Comparison of ENCODE assay signal across 12 mouse cellular contexts in the genomic region with DNA sequence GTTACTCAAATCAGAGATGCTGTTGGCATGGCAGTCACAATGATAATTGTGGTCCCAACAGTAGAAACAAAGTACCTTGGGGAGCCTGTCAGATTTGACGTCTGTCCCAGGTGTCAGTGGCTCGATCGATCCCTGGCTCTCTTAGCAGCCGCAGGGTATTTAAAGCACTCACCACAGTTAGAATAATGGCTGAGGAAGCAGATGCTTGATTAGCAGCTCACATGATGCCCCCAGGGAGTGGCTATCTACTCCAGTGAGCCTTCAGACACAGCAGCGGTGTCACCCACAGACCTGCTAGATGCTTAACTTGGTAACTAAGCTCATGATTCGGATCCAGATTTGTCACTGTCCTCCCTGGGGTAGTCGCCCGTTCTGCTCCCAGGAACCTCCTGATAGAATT. TPM values are rescaled to one million over a fixed set of nuclear protein-coding genes. Genes with fewer than 3 reads are reported as not detected.
DNase-seq lines count a peak whose midpoint lies in the region; ATAC-seq and TF ChIP-seq lines count a peak whose summit lies in the region.
"Had no signal": no experiment of that assay in that cellular context is flagged by ENCODE, and none has a peak within 500 bp of the region (broad histone marks: within the 10 kb centered on the region; RNA-seq: fewer than 3 reads in every experiment).

No protein-coding gene starts in this region.

- peaks cover 9% of the 10 kb centered on the region for H3K4me1 ChIP-seq in liver, embryonic 11.5 days (replicated peaks; ENCODE audit: control insufficient read depth, insufficient read depth, low read length)
- peaks cover 10% of the 10 kb centered on the region; the same call in 1 of the 2 replicates for H3K4me1 ChIP-seq in liver, postnatal 0 days (ENCODE audit: insufficient read depth)
- peaks cover 12 to 60% of the 10 kb centered on the region in 2 experiments for H3K4me1 ChIP-seq in CH12.LX (ENCODE audit: control insufficient read depth in 1 of 2, insufficient read depth in 2 of 2)
- H3K4me1 ChIP-seq in embryonic facial prominence, embryonic 10.5 days = no peaks in the 10 kb centered on the region
- H3K4me1 ChIP-seq: limb, embryonic 15.5 days had no signal

- TF ChIP-seq CTCF in liver, postnatal 0 days (IDR thresholded peaks at IDR 0.05; ENCODE audit: low read depth) = no peak
- no peak for TF ChIP-seq CTCF in CH12.LX (conservative IDR thresholded peaks at IDR 0.05 in 1 of 2, IDR thresholded peaks at IDR 0.05 in 1 of 2; ENCODE audit: low read depth in 2 of 2, low read length in 2 of 2)

- TF ChIP-seq EP300 in liver, postnatal 0 days (IDR thresholded peaks at IDR 0.05; ENCODE audit: low read depth) = no peak
- TF ChIP-seq EP300 in CH12.LX (IDR thresholded peaks at IDR 0.05; ENCODE audit: low read length) = peak; percentile 71

- H3K4me3 ChIP-seq in liver, embryonic 11.5 days (ENCODE audit: low read depth, low read length) = no peak overlapping the region
- H3K4me3 ChIP-seq in liver, postnatal 0 days (ENCODE audit: low read depth, low read length) = no peak overlapping the region
- no peak overlapping the region for H3K4me3 ChIP-seq in CH12.LX (replicated peaks in 1 of 3; ENCODE audit: low read depth in 2 of 3, low read length in 2 of 3, poor library complexity in 1 of 3)
- H3K4me3 ChIP-seq in embryonic facial prominence, embryonic 10.5 days = no peak overlapping the region
- H3K4me3 ChIP-seq: limb, embryonic 15.5 days had no signal

- WGBS in liver, embryonic 11.5 days = 34% methylated on average over 8 of the region's 8 CpGs
- WGBS in liver, postnatal 0 days (ENCODE audit: insufficient replicate concordance) = 37% methylated on average over 8 of the region's 8 CpGs
- WGBS in embryonic facial prominence, embryonic 10.5 days = 42% methylated on average over 8 of the region's 8 CpGs

- no peak for TF ChIP-seq RAD21 in CH12.LX (IDR thresholded peaks at IDR 0.05; ENCODE audit: low read depth, low read length)

- dilution Hi-C loops in CH12.LX (cut with MboI; ENCODE audit: extremely low pct_ligation_motif_present, extremely low pct_unique_long_range_greater_than_20kb, low sequenced_read_pairs) = no loop called here

- no peak for TF ChIP-seq POLR2A in CH12.LX (IDR thresholded peaks at IDR 0.05; ENCODE audit: low read depth, low read length)

- DNase-seq in liver, embryonic 11.5 days (ENCODE audit: low spot score) = no peak
- no peak for DNase-seq in liver, postnatal 0 days
- peak; percentile 86 for DNase-seq in CH12.LX (ENCODE audit: extremely low read depth)
- peak; percentile 10 for DNase-seq in embryonic facial prominence, embryonic 10.5 days (ENCODE audit: low spot score)
- peak; percentile 19 for DNase-seq in retina, postnatal 1 day
- no peak for DNase-seq in thymus, postnatal 14 days
- DNase-seq in cerebellum, adult 11-12 months = no peak
- DNase-seq: adrenal gland, postnatal 14 days; heart, adult 18-20 months; heart, postnatal 14 days; kidney, adult 8-10 months had no signal

- H3K4me2 ChIP-seq in liver, embryonic 11.5 days = peak overlapping the region; percentile 20; the same call in 1 of the 2 replicates
- no peak overlapping the region for H3K4me2 ChIP-seq in liver, postnatal 0 days (ENCODE audit: low read depth, low read length)
- H3K4me2 ChIP-seq in CH12.LX (ENCODE audit: insufficient read depth, low read depth, poor library complexity, severe bottlenecking) = no peak overlapping the region
- H3K4me2 ChIP-seq: limb, embryonic 15.5 days had no signal

- no peaks in the 10 kb centered on the region for H3K36me3 ChIP-seq in liver, embryonic 11.5 days (ENCODE audit: control insufficient read depth, insufficient read depth, low read length)
- no peaks in the 10 kb centered on the region for H3K36me3 ChIP-seq in liver, postnatal 0 days (replicated peaks; ENCODE audit: insufficient read depth, low read length)
- H3K36me3 ChIP-seq in CH12.LX (replicated peaks in 1 of 2; ENCODE audit: control insufficient read depth in 1 of 2, insufficient read depth in 1 of 2, low read length in 1 of 2) = no peaks in the 10 kb centered on the region
- no peaks in the 10 kb centered on the region for H3K36me3 ChIP-seq in embryonic facial prominence, embryonic 10.5 days (replicated peaks)
- H3K36me3 ChIP-seq: limb, embryonic 15.5 days had no signal

- no peaks in the 10 kb centered on the region for H3K27me3 ChIP-seq in liver, embryonic 11.5 days (replicated peaks; ENCODE audit: control insufficient read depth, insufficient read depth, low read length)
- no peaks in the 10 kb centered on the region for H3K27me3 ChIP-seq in liver, postnatal 0 days (ENCODE audit: insufficient read depth, low read length)
- H3K27me3 ChIP-seq in CH12.LX (replicated peaks) = no peaks in the 10 kb centered on the region
- H3K27me3 ChIP-seq in embryonic facial prominence, embryonic 10.5 days (replicated peaks; ENCODE audit: low read depth, poor library complexity, severe bottlenecking) = no peaks in the 10 kb centered on the region
- H3K27me3 ChIP-seq: limb, embryonic 15.5 days had no signal

- in situ Hi-C loops in CH12.LX (cut with MboI; ENCODE audit: low pct_ligation_motif_present, low pct_unique_long_range_greater_than_20kb, low sequenced_read_pairs) = no loop called here

- H3K27ac ChIP-seq in liver, embryonic 11.5 days (ENCODE audit: low read depth, low read length) = no peak overlapping the region
- no peak overlapping the region for H3K27ac ChIP-seq in liver, postnatal 0 days (ENCODE audit: low read depth)
- H3K27ac ChIP-seq in CH12.LX (ENCODE audit: insufficient read depth, low read depth) = no peak overlapping the region
- H3K27ac ChIP-seq in embryonic facial prominence, embryonic 10.5 days (replicated peaks) = no peak overlapping the region
- H3K27ac ChIP-seq: limb, embryonic 15.5 days had no signal

- no peak for ATAC-seq in liver, embryonic 11.5 days (replicated peaks; ENCODE audit: low FRiP score)
- no peak for ATAC-seq in liver, postnatal 0 days

- H3K9me3 ChIP-seq in liver, embryonic 11.5 days (ENCODE audit: control insufficient read depth, low read length) = no peaks in the 10 kb centered on the region
- H3K9me3 ChIP-seq in liver, postnatal 0 days (ENCODE audit: low read length) = no peaks in the 10 kb centered on the region
- no peaks in the 10 kb centered on the region for H3K9me3 ChIP-seq in CH12.LX (replicated peaks; ENCODE audit: low read length)
- H3K9me3 ChIP-seq in embryonic facial prominence, embryonic 10.5 days = no peaks in the 10 kb centered on the region
- H3K9me3 ChIP-seq: limb, embryonic 15.5 days had no signal

- no peak overlapping the region for H3K9ac ChIP-seq in liver, embryonic 11.5 days (ENCODE audit: low read depth, low read length)
- no peak overlapping the region for H3K9ac ChIP-seq in liver, postnatal 0 days (replicated peaks)
- H3K9ac ChIP-seq in CH12.LX (ENCODE audit: insufficient read depth, low read depth) = no peak overlapping the region
- H3K9ac ChIP-seq: limb, embryonic 15.5 days had no signal

- H3K79me2 ChIP-seq in CH12.LX (replicated peaks; ENCODE audit: control insufficient read depth, extremely low read depth, insufficient read depth, poor library complexity, severe bottlenecking) = no peaks in the 10 kb centered on the region

TF ChIP-seq in CH12.LX, 34 proteins besides CTCF, POLR2A, EP300 and RAD21 (continues in another document):
- TF ChIP-seq SIN3A (IDR thresholded peaks at IDR 0.05; ENCODE audit: low read length) (peak; percentile 51; the same call in 1 of the 2 replicates), MEF2A (IDR thresholded peaks at IDR 0.05; ENCODE audit: borderline replicate concordance, low read depth, low read length) (peak; percentile 48; the same call in 1 of the 2 replicates), TCF12 (IDR thresholded peaks at IDR 0.05; ENCODE audit: low read depth, low read length) (peak; percentile 55; the same call in 1 of the 2 replicates), UBTF (IDR thresholded peaks at IDR 0.05; ENCODE audit: low read depth, low read length) (no peak), MAX (IDR thresholded peaks at IDR 0.05; ENCODE audit: low read length) (0 out of 2 replicates have a peak, but pooled peaks have one; percentile 21), ETS1 (conservative IDR thresholded peaks at IDR 0.05; ENCODE audit: low read depth, low read length) (peak; percentile 71), E2F4 (IDR thresholded peaks at IDR 0.05; ENCODE audit: insufficient replicate concordance, low read depth, low read length) (no peak), BHLHE40 (IDR thresholded peaks at IDR 0.05; ENCODE audit: low read depth, low read length) (peak; percentile 73)

RNA-seq across cellular contexts. Expression of a gene that starts 28.0 kb away (rescaled TPM):
- polyA plus RNA-seq in liver, embryonic 11.5 days (2014; fragmentation: Nextera tagmentation; extraction: Ambion mirVana) = 0.58 and 0.85 TPM in 2 replicates
- polyA plus RNA-seq in liver, postnatal 0 days (2015; fragmentation: Nextera tagmentation; extraction: Ambion mirVana) = 1.9 and 3.2 TPM in 2 replicates
- total RNA-seq in CH12.LX (2012; rRNA removed) (0.08 and 0.13 TPM in 2 replicates), CH12.LX (2014; rRNA removed) (not detected in 2 replicates)
- polyA plus RNA-seq in CH12.LX (2012; ENCODE audit: insufficient read length, low read depth) = 0.16 and 0.17 TPM in 2 replicates
- 10.5 and 10.9 TPM in 2 replicates for polyA plus RNA-seq in embryonic facial prominence, embryonic 10.5 days (2016; fragmentation: Nextera tagmentation; extraction: Ambion mirVana)

RNA-seq across cellular contexts. Expression of a gene that starts 28.2 kb away (rescaled TPM):
- polyA plus RNA-seq in liver, embryonic 11.5 days (2014; fragmentation: Nextera tagmentation; extraction: Ambion mirVana) = 1.2 and 1.7 TPM in 2 replicates
- 5.0 and 5.3 TPM in 2 replicates for polyA plus RNA-seq in liver, postnatal 0 days (2015; fragmentation: Nextera tagmentation; extraction: Ambion mirVana)
- total RNA-seq in CH12.LX (2012; rRNA removed) = 0.21 and 0.38 TPM in 2 replicates
- total RNA-seq in CH12.LX (2014; rRNA removed) = 4.6 TPM in 2 replicates
- polyA plus RNA-seq in CH12.LX (2012; ENCODE audit: insufficient read length, low read depth) = 3.1 and 4.0 TPM in 2 replicates
- polyA plus RNA-seq in embryonic facial prominence, embryonic 10.5 days (2016; fragmentation: Nextera tagmentation; extraction: Ambion mirVana) = 0.13 and 0.22 TPM in 2 replicates

RNA-seq across cellular contexts. Expression of a gene that starts 45.7 kb away (rescaled TPM):
- polyA plus RNA-seq in liver, embryonic 11.5 days (2014; fragmentation: Nextera tagmentation; extraction: Ambion mirVana) = 43.6 and 48.1 TPM in 2 replicates
- 9.1 and 9.7 TPM in 2 replicates for polyA plus RNA-seq in liver, postnatal 0 days (2015; fragmentation: Nextera tagmentation; extraction: Ambion mirVana)
- total RNA-seq in CH12.LX (2012; rRNA removed) (28.6 and 33.5 TPM in 2 replicates), CH12.LX (2014; rRNA removed) (17.6 and 23.2 TPM in 2 replicates)
- polyA plus RNA-seq in CH12.LX (2012; ENCODE audit: insufficient read length, low read depth) = 46.6 and 48.7 TPM in 2 replicates
- 68.1 and 68.2 TPM in 2 replicates for polyA plus RNA-seq in embryonic facial prominence, embryonic 10.5 days (2016; fragmentation: Nextera tagmentation; extraction: Ambion mirVana)

RNA-seq across cellular contexts. Expression of a gene that starts 59.0 kb away (rescaled TPM):
- polyA plus RNA-seq in liver, embryonic 11.5 days (2014; fragmentation: Nextera tagmentation; extraction: Ambion mirVana) = 1.8 TPM in 2 replicates
- polyA plus RNA-seq in liver, postnatal 0 days (2015; fragmentation: Nextera tagmentation; extraction: Ambion mirVana) = 2.8 TPM in 2 replicates
- total RNA-seq in CH12.LX (2012; rRNA removed) = 1.2 and 1.8 TPM in 2 replicates
- total RNA-seq in CH12.LX (2014; rRNA removed) = 0.70 and 1.2 TPM in 2 replicates
- polyA plus RNA-seq in CH12.LX (2012; ENCODE audit: insufficient read length, low read depth) = 1.1 and 1.3 TPM in 2 replicates
- polyA plus RNA-seq in embryonic facial prominence, embryonic 10.5 days (2016; fragmentation: Nextera tagmentation; extraction: Ambion mirVana) = 1.4 and 1.7 TPM in 2 replicates

Comparison
In these comparisons a context has a peak if more than half of its experiments do, and no peak if none do; other contexts are left out.
1. DNase-seq: peak in CH12.LX (single experiment), embryonic facial prominence, embryonic 10.5 days (single experiment) and retina, postnatal 1 day (single experiment); none in liver, embryonic 11.5 days (single experiment), liver, postnatal 0 days (single experiment), thymus, postnatal 14 days (single experiment) and cerebellum, adult 11-12 months (single experiment).